Mouse (Mus musculus): ENCODE data around the gene Scarf2.

Gene Scarf2

GRCm38 (mm10) chr16:17796971-17797811, at the start of gene Scarf2:
Gene Scarf2 (plus strand): TSS chr16:17797282.
- DNase-seq, result no peak

DNA sequence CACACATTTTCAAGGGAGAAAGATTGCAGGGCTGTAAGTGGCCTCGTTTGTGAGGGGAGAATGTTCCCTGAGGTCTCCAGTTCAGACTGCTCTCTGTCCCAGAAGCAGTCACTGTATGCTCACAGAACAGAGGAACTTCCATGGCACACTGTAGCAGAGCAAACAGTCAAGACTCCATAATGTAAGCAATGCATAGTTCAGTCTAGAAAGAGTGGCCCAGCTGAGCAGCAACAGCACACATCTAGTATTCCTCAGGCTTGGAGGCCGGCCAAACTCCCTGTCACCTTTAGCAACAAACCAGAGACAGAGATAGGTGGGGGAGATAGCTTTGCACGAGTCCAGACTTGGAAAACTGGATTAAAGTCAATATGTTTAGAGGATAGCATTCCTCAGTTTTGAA, 44.1 kb upstream of the Scarf2 start:
- DNase-seq, result no peak

- DNase-seq, result no peak
Observed at GRCm38 (mm10) chr16:17753686-17754085, 43.4 kb upstream of the Scarf2 start.

GRCm38 (mm10) chr16:17757756-17758155, 39.3 kb upstream of the Scarf2 start:
- no peak for DNase-seq

GRCm38 (mm10) chr16:17758902-17759301, 38.2 kb upstream of the Scarf2 start:
- no peak for DNase-seq

DNA sequence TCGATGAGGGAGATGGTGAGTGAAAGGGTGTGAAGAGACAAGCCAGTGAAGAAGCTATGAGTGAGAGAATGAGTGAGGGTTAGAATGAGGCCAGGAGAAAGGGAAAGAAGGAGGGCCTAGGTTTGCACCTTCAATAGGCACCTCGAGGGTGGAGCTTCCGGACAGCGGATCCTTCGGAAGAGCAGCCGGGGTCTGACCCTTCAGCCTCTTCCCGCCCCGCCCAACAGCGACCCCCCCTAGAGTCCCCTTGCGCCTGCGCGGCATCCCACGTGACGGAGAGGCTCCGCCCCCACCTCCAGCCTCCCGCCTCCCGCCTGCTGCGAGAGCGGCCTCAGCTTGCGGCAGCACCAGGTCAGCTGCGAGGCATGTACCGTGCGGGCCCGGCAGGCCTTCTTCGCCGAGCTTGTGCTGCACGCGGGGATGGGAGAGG, 37.7 kb upstream of the Scarf2 start, which contains the start of gene Klhl22:
Klhl22 (plus strand) TSS at position 275 of the 430 bp plus-strand sequence.
- peak; percentile 90 to 91 for DNase-seq

DNA sequence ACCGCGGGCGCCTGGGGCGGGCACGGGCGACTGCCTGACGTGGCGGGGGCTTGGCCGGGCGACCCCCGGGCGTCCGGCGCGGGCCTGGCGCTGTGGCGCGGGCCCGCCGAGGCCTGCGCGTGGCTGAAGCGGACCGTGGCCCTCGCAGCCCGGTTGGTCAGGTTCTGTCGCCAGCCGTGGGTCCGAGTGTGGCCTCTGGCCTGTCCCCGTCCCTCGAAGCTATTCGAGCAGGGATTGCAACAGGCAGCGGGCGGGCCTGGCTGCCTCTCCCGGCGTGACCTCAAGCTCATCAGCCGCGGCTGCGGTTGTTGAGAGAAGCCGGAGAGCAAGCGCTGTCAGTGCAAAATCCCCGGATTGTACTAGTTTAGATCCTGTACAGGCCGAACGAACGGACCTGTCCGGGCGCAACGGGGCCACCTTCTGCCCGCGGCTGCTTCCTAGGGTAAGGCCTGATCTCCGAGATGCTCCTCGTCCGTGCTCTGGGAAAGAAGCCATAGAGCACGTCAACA, 37.2 kb upstream of the Scarf2 start:
- DNase-seq, result peak; percentile 25 to 26

GRCm38 (mm10) chr16:17760657-17761056, 36.4 kb upstream of the Scarf2 start:
- DNase-seq, result no peak

- no peak for DNase-seq
Observed at GRCm38 (mm10) chr16:17761074-17761473, 36.0 kb upstream of the Scarf2 start.

DNA sequence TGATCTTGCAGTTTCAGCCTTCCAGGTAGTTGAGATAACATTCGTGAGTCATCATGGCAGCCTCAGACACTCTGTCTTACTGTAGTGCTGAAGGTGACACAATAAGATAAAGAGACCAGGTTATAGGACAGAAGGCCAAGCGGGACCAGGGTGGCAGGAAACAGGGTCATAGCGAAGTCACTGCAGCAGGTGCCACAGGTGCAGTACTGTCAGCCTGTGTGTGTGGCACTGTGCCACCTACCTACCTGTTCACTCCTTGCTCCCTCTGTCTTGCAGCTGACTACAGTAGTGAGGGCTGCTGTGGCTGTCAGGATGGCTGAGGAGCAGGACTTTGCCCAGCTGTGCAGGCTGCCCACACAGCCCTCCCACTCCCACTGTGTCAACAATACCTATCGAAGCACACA, 33.0 kb upstream of the Scarf2 start:
- DNase-seq, result no peak

- no peak for DNase-seq
Observed at GRCm38 (mm10) chr16:17768834-17769233, 28.2 kb upstream of the Scarf2 start.

- DNase-seq, result no peak
Observed at GRCm38 (mm10) chr16:17771117-17771865, 25.8 kb upstream of the Scarf2 start.

GRCm38 (mm10) chr16:17776828-17777227, 20.3 kb upstream of the Scarf2 start:
- DNase-seq, result no peak

GRCm38 (mm10) chr16:17778223-17778622, 18.9 kb upstream of the Scarf2 start:
- no peak for DNase-seq

DNA sequence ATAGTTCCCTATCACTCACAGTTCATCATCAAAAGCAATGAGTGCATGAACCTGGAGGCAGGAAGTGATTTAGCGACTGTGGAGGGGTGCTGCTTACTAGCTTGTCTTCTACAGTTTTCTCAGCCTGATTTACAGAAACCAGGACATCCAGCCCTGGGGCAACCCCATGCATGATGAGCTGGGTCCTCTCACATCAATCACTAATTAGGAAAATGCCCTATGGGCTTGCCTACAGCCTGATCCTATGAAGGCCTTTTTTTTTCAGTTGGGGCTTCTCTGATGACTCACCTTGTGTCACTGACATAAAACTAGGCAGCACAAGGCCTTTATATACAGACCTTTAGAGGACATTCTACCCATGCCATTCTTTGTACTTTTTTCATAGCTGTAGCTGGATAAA, 17.4 kb upstream of the Scarf2 start:
- no peak for DNase-seq

GRCm38 (mm10) chr16:17785337-17785736, 11.7 kb upstream of the Scarf2 start:
- DNase-seq, result no peak

DNA sequence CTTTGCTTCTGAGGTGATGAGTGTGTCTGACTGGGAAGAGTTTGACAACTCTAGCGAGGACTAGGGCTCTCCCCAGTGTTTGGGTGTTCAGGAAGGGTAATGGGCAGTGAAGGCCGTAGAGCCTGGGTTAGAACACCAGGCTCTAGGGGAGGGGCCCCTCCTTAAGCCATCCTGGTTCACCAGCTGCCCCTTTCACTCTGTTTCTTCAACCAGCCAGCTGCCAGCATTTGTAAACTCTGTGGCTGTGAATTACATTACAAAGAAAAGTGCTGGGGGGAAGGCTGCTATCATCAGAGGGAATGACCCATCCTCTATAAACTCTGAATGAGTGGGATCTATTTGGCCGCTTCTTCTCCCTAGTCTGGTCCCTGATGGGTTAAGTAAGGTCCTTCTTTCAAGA, 4.4 kb upstream of the Scarf2 start:
- DNase-seq, result no peak

GRCm38 (mm10) chr16:17794047-17794446, 3.0 kb upstream of the Scarf2 start:
- DNase-seq, result no peak

DNA sequence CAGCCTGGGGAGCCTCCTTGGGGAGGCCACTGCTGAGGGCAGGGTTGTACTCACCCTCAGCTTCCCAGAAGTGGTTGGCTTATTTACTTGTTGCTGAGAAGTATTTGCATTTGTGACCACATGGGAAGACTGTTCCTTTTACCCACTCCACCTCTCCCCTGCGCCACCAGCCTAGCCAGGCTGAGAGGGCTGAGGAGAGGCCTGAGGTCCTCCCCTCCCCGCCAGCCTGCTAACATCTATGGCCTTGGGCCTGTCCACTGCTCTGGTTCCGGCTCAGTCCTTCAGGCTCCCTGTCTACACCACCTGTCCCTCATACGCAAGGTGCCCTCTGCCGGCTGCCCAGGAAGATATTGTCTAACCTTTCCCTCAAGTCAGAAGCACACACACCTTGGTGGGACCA, 1.4 kb upstream of the Scarf2 start:
- DNase-seq, result no peak

DNA sequence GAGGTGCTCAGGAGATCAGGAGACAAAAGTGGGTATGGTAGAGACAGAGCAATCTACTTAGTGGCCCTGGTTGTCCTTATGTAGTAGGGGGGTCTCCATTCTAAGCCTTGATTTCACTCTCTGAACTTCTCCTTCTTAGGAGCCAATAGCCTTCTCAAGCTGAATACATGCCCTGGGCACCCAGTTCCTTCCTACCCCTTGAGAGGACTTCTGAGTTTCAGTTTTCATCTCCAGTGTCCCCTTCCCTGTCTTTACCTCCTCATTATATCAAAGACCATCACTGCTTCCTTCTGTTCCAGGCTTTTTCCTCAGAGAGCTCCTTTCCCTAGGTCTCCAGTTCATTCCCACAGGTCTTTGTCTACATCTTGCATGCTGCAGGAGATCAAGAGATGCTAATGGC, 563 bp upstream of the Scarf2 start:
- no peak for DNase-seq

GRCm38 (mm10) chr16:17797812-17798311, 780 bp downstream of the Scarf2 start:
- no peak for DNase-seq

DNA sequence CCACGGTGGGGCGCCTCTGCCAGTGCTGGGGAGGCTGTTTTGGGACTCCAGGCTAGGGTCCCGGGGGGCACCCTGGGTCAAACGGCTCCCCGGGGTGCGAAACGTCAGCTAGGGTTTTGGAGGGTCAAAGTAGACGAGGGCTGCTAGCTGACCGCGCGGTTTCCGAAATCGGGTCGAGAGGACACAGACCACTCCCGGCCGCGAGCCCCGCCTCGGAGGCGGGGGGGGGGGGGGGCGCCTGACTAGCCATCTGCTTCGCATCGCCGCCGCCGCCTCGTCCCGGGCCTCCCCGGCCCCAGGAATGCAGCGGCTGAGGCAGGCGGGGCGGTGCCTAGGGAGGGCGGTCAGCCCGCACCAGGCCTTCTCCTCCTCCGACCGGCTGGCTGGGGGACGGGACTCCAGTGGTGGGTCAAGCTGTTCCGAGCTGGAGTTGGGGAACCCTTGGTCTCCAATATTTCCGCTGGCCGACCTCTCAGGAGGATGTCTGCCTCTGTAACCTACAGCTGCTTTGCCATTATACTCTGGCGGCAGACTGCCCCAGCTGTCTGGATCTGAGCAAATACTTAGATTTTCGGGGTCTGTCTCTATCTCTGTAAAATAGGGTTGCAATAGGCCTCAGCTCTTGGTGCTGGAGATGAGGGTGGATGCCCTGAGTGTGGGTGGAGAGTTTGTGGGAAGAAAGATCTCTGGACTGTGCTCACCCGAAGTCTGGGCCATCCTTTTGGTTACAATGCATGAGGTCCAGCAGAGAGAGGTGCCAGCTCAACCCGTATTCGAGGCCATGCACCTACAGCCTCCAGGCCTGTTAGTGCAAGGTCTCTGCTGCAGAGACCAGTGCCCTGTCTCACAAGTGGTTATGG, 1.5 kb downstream of the Scarf2 start:
- no peak for DNase-seq

DNA sequence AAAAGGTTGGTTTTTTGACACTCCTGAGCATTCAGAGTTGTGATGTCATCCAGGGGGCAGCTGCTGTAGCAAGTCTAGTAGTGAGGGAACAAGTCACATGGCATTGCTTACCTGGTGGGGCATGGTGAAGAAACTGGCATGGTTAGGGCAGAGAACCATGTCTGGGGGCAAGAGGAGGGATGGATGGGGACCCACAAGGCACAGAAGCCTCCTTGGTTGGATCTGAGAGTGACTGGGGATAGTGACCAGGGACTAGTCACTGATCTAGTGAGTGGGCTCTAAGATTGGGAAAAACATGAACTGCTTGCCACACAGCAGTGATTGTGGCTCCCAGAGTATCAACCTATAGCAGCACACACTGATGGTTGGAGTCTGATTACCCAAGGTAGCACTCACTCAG, 2.5 kb downstream of the Scarf2 start:
- DNase-seq, result no peak
